Mouse (Mus musculus) ES-E14 (cell line): ENCODE measurements around the gene Gm11554.
"Not testable (repeated sequence)": the region's sequence is repeated elsewhere in the genome, so short reads cannot be mapped to it uniquely, and the experiment has no call there.

Source experiments
- HCFC1 ChIP-seq: IDR thresholded peaks from 2 replicates; pipeline ENCODE4 v1.6.1; 2012; ENCODE audit warnings: low read length, inconsistent platforms, borderline replicate concordance; ENCODE audit not compliant: insufficient read depth
- MAFK ChIP-seq: IDR thresholded peaks from 2 replicates; pipeline ENCODE4 v1.6.1; 2014; ENCODE audit warnings: mild to moderate bottlenecking, low read depth, low read length, inconsistent platforms; ENCODE audit not compliant: insufficient read depth
- ZC3H11A ChIP-seq: IDR thresholded peaks from 2 replicates; pipeline ENCODE4 v1.6.1; 2012; ENCODE audit warnings: low read depth, mild to moderate bottlenecking, inconsistent platforms, low read length, borderline replicate concordance
- ZNF384 ChIP-seq: IDR thresholded peaks from 2 replicates; pipeline ENCODE4 v1.6.1; 2012; ENCODE audit warnings: low read depth, low read length, inconsistent platforms

- TF ChIP-seq ZNF384, ZC3H11A, MAFK, HCFC1: not testable (repeated sequence)
Measured at GRCm38 (mm10) chr11:99804346-99804745, at the start of gene Gm11554.
